Mouse (Mus musculus) liver, adult 2 months (tissue): ENCODE measurements around the gene Wdr91.

Experiments
- CTCF ChIP-seq: fragments of 200-500 bp; IDR thresholded peaks from 2 replicates; pipeline ENCODE4 v1.5.1; 2011; ENCODE audit warnings: low read depth, low read length, control low read depth
- POLR2A ChIP-seq: fragments of 200-500 bp; IDR thresholded peaks from 2 replicates; pipeline ENCODE4 v1.6.1; 2011; ENCODE audit warnings: low read length, control low read depth; ENCODE audit not compliant: insufficient read depth; ENCODE audit errors: extremely low read depth

DNA sequence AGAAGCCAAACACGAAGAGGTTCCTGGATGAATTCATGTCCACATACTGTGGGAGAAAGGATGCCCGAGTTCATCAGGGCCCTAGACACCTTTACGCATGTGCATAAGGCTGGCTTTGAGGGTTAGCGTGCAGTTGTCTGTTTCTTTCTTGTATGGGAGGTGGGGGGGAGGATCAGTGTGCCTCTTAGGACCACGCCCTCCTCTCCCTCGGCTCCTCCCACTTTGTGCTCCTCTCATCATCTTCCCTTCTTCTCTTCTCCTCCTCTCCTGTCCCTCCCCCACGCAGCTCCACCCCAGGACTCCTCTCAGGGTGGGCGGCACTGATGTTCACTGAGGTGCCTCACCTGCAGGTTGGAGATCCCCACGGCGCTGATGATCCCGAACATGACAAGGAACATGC lies 37.8 kb upstream of the Wdr91 start:
- TF ChIP-seq CTCF, result no peak
- TF ChIP-seq POLR2A, result no peak
